Mouse (Mus musculus): ENCODE results near the gene Msl1. TPM values are rescaled to one million over a fixed set of nuclear protein-coding genes. Genes with fewer than 3 reads are reported as not detected.

The Msl1 gene
- polyA plus RNA-seq, 2 experiments from 2014 or later, result 19.9 to 22.0 TPM

- ATAC-seq, result no peak
Observed at GRCm38 (mm10) chr11:98777888-98778287, 17.4 kb upstream of the Msl1 start.

DNA sequence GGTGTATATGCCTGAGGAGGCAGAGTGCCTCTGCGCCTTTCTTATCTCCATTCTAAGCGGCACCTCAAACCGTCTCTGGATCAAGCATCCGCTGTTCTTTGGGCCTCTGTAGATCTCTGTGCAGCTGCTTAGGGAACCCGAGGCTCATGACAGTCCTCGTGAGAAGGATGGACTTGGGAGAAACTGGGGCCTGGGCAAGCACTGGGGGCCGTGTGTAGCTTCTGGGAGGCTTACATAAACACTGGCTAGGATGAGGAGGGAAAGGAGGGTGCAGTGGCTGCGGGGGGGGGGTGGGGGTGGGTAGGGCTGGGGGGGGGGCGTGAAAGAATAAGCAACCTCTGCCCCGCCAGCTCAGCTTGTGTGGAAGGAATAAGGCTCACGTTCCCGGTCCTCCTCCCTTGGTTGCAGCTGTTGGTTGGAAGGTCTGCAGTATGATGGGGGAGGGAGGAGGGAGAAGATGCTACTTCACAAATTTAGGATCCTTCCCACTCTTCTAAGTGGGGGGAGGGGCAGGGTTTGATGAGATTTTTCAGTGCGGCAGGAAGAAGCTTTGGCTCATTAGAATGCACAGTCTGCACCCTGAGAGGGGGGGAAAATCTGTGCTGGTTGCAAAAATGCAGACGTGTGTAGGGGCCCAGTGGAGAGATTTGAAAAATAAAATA lies 13.3 kb upstream of the Msl1 start:
- no peak for ATAC-seq

DNA sequence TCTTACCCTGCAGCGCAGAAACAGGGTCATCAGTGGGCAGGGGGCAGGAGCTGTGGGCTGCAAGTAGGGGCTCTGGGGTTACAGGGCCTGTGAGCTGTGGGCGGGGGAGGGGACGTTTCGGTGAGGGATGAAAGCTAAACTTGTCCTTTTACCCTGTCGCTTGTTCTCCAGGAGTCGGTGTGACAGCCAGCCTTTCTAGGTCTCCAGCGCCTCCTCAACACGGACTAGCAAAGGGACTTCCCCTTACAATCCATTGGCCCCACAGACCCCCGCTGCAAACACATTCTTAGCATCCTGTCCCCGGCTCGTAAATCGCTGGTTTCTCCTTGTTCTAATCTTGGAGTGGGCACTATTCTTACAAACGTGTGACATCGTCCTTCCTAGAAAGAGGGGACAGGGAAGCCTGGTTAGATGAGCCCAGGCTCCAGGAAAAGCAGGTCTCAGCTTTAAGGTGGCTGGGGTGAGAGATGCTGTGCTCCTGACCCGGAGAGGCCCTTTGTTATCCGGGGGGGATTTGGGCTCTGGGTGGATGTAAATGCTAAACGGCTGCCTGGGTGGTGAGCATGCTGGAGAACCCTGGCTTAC lies 12.6 kb upstream of the Msl1 start:
- peak; percentile 16 for ATAC-seq

- ATAC-seq, result peak; percentile 61
Observed at GRCm38 (mm10) chr11:98783236-98783696, 12.1 kb upstream of the Msl1 start.

- no peak for ATAC-seq
Observed at GRCm38 (mm10) chr11:98784139-98784538, 11.2 kb upstream of the Msl1 start.

- ATAC-seq, result no peak
Observed at GRCm38 (mm10) chr11:98785214-98785613, 10.1 kb upstream of the Msl1 start.

- ATAC-seq, result no peak
Observed at GRCm38 (mm10) chr11:98785772-98786281, 9.5 kb upstream of the Msl1 start.

- peak; percentile 41 for ATAC-seq
Observed at GRCm38 (mm10) chr11:98786359-98787214, 8.7 kb upstream of the Msl1 start.

DNA sequence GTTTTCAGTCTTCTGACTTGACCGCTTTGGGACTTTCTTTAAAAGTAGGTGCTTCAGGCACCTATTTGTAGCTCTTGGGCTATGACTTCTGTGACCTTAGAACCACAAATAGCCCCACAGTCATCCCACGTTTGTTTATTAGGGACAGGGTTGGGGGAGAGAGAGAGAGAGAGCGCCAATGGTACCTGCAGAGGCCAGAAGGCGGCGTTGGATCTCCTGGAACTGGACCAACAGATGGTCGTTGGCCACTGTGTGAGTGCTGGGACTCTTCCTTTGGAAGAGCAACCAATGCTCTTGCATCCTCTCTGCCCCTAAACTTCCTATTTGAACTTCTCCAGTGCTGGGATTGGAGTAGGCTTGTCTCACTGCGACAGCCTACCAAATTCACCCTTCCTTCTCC lies 8.1 kb upstream of the Msl1 start:
- ATAC-seq, result no peak

GRCm38 (mm10) chr11:98787691-98788090 lies 7.6 kb upstream of the Msl1 start:
- ATAC-seq, result no peak

GRCm38 (mm10) chr11:98788139-98788538 lies 7.2 kb upstream of the Msl1 start:
- no peak for ATAC-seq

DNA sequence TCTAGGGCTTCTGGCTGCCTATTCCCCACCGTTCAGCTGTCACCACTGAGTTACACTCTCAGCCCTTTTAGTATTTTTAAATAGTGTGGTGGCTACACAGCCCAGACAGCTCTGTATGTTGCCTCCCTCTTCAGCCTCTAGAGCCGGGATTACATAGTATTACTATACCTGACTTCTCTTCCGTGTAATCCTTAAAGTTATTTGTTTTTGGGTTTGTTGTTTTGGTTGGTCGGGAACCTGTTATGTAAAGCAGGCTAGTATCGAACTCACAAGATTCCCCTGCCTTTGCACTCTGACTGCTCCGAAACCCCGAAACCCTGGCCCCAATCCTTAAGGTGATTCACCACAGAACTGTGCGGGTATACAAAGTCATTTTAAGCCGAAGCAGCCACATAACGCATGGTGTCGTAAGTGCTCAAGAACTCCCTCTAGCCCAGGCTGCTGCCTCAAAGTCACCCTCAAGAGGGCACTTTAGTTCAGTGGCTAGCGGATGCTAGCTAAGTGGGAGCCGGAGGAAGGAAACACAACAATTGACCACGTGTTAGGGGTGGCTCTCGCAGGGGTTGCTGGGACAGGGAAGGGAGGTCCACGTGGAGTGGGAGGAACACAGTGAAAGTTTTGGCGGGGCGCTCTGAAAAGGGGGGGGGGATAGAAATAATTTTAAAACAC lies 6.6 kb upstream of the Msl1 start:
- peak; percentile 89 for ATAC-seq

DNA sequence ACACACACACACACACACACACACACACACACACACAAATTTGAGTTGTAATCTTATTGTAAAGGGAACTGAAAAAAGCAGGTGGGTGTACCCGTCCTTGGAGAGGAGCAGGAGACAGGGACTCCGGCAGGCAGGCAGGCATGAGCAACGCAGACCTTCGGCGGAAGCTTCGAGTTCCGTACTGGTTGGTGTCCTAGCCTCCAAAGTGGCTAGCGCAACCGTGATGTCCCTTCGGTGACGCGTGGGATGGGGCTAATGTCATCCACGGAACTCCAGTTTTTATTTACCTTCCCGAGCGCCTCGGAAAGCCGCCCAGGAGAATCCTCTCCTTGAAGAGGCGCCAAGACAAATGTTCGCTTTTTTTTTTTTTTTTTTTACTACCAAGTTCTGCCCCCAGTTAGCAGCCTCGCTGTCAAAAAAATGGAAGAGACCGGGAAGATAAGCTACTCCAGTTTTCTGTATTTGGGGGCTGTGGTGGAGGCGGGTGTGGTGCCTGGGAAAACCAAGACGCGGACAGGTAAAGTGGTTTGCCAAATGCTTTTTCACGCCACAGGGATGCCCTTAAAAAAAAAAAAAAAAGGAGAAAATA lies 6.0 kb upstream of the Msl1 start:
- ATAC-seq, result peak; percentile 5

DNA sequence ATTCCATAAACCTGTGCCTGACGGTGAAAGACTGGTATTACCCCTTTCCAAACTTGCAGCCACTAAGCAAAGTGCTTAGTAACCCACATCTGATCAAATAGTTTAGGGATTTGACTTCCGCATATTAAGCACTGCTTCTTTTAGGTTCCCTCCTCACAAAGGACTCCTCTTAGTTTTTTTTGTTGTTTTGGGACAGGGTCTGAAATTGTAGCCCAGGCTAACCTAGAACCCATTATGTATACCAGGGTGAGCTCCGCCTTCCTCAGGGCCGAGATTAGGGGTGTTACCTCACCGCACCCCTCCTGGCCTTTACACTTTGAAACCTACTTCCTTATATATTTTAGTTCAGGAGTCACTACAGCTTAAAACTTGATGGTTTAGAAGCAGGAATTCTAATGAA lies 5.5 kb upstream of the Msl1 start:
- no peak for ATAC-seq

- no peak for ATAC-seq
Observed at GRCm38 (mm10) chr11:98790631-98791205, 4.6 kb upstream of the Msl1 start.

- ATAC-seq, result no peak
Observed at GRCm38 (mm10) chr11:98791448-98791847, 3.9 kb upstream of the Msl1 start.

DNA sequence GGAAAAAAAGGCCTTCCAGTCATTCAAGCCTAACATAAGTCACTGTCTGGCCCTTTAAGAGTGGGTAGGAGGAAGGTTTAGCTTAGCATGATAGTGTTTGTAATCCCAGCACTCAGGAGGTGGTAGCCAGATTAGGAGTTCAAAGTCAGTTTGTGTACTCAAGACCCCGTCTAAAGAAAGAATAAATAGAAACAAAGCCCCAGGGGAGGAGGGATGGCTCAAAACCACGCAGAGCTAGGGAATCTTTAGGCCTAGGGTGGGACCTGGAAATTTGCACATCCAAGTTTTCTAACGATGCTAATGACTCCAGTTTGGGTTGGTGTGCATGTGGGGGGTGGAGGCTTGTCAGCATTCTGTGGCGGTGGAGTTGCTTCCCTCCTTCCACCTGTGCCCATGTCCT lies 3.2 kb upstream of the Msl1 start:
- no peak for ATAC-seq

- peak; percentile 34 for ATAC-seq
Observed at GRCm38 (mm10) chr11:98794469-98795014, 774 bp upstream of the Msl1 start.

GRCm38 (mm10) chr11:98795714-98796514 lies 598 bp downstream of the Msl1 start:
- ATAC-seq, result no peak

DNA sequence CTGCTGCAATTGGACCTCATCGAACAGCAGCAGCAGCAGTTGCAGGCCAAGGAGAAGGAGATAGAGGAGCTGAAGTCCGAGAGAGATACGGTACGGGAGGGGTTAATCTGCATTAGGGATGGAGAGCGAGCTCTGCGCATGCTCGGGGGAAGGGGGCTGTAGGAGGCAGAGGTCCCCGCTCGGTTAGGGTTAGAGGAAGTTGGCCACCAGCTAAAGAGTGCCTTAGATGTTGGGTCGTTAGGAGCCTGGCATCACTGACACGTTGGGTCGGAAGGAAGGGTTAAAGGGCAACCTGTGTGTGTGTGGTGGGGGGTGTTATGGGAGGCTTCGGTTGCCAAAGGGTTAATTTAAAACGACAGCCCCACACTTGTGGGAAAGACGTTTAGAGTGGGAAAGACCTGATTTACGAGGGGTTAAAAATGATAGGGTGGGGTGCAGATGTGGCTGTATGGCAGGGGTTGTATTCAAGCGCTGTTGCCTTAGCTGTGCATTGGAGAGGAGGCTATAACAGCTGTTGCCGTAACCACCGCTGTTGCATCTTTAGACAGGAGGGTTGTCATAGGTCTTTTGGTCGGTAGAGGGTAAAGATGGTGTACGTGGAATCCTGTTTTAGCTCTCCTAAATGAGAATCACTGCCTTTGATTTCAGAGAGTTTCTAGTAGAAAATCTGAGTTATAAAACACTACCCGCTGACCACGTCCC lies 1.4 kb downstream of the Msl1 start:
- ATAC-seq, result peak; percentile 21
